Mouse (Mus musculus): ENCODE measurements around the gene Sh3rf3. TPM values are rescaled to one million over a fixed set of nuclear protein-coding genes. Genes with fewer than 3 reads are reported as not detected.

The Sh3rf3 gene
- polyA plus RNA-seq, 1 experiment from 2014 or later: 0.17 TPM

DNA sequence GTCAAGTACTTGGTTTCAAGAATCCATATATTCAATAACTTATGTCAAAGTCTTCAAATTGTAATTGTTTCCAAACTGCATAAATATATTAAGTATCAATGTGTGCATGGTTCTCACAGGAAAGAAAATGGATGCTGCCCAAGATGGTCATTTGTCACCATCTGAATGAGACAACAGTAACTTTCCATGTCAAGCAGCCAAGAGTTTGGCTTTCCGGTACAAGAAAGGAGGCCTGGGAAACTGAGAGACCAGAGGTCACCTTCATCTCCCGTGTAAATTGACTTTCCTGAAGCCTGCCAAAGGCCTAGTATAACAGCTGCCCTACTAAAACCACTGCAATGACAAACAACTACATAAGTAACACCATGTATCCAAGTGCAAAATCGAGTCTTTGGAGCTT, 369.1 kb downstream of the Sh3rf3 start:
- no peaks in the 10 kb centered on the region for H3K9me3 ChIP-seq (replicated peaks)
- no peak overlapping the region for H3K4me3 ChIP-seq
- H3K9ac ChIP-seq: no peak overlapping the region
- H3K4me2 ChIP-seq: no peak overlapping the region
- H3K27me3 ChIP-seq (replicated peaks): no peaks in the 10 kb centered on the region
- 66% methylated on average over 3 of the region's 3 CpGs for WGBS
- no peak overlapping the region for H3K27ac ChIP-seq (ENCODE audit: poor library complexity, severe bottlenecking)
- no peak for ATAC-seq (ENCODE audit: insufficient number of reproducible peaks, low FRiP score)
- peaks cover 5% of the 10 kb centered on the region for H3K4me1 ChIP-seq (replicated peaks)
- peaks cover 15% of the 10 kb centered on the region for H3K36me3 ChIP-seq

Small RNA genes lying within 50 kb of the gene (microRNA-seq; reads per million reads assigned to microRNA genes)
- not detected for gene Gm27672

Other genes with a start within 250 kb of the Sh3rf3 start
- not detected in 2 replicates for gene Edar, start 137.7 kb upstream of the Sh3rf3 start, polyA plus RNA-seq (2016; fragmentation: Nextera tagmentation; extraction: Ambion mirVana)
- gene Gm17542, start 95.1 kb upstream of the Sh3rf3 start, polyA plus RNA-seq (2016; fragmentation: Nextera tagmentation; extraction: Ambion mirVana): not detected in 2 replicates